Mouse (Mus musculus) stomach, postnatal 0 days (tissue): ENCODE results near the gene Gpr182.
"Not testable (repeated sequence)": the region's sequence is repeated elsewhere in the genome, so short reads cannot be mapped to it uniquely, and the experiment has no call there.

ENCODE experiments used
- CTCF ChIP-seq: IDR thresholded peaks from 2 replicates; pipeline ENCODE4 v1.5.1; 2016; ENCODE audit warnings: antibody characterized with exemption, low read depth, mild to moderate bottlenecking, moderate library complexity
- EP300 ChIP-seq: optimal IDR thresholded peaks from 2 replicates; pipeline ENCODE3; 2016; ENCODE audit warnings: antibody characterized with exemption

GRCm38 (mm10) chr10:127762926-127763325, 11.4 kb upstream of the Gpr182 start:
- TF ChIP-seq CTCF, EP300: not testable (repeated sequence)
